Mouse (Mus musculus) olfactory bulb, adult 2 months (tissue): ENCODE measurements around the gene Gpx5.

Source experiments
- CTCF ChIP-seq: fragments of 200-500 bp; IDR thresholded peaks from 2 replicates; pipeline ENCODE4 v1.5.1; 2012; ENCODE audit warnings: low read depth, mild to moderate bottlenecking, low read length, moderate library complexity; ENCODE audit not compliant: insufficient read depth
- POLR2A ChIP-seq: fragments of 200-500 bp; IDR thresholded peaks from 2 replicates; pipeline ENCODE4 v1.6.1; 2012; ENCODE audit warnings: mild to moderate bottlenecking, low read depth, low read length, moderate library complexity; ENCODE audit not compliant: insufficient read depth

DNA sequence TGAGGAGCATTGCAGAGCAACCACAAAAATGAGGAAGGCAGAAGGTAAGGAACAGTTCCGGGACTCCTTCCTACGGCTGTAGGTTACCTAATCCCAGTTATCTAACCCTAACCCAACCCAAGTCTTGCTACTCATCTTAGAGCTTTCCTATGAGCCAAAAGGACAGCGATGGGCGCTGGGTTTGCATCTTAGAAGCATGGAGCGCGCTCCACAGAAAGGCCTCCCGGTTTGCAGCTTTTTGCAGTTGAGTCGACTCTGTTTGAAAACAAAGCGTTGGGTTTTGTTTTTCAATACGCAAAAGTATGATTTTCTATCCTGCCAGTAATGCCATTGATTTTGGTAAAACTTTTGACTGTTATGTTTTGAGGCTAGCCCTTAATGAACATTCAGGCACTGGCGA lies 28.6 kb downstream of the Gpx5 start:
- TF ChIP-seq CTCF = no peak
- no peak for TF ChIP-seq POLR2A
